In genomic region chr11:108267066-108267465, GRCm38 (mm10) we compare ENCODE assay signal across 21 mouse cellular contexts.
DNase-seq lines count a peak whose midpoint lies in the region; ATAC-seq and TF ChIP-seq lines count a peak whose summit lies in the region.
"Had no signal": no experiment of that assay in that cellular context is flagged by ENCODE, and none has a peak within 500 bp of the region (broad histone marks: within the 10 kb centered on the region; RNA-seq: fewer than 3 reads in every experiment).

No protein-coding gene starts in this region.

- peaks cover 44% of the 10 kb centered on the region for H3K4me1 ChIP-seq in forebrain, embryonic 15.5 days
- peaks cover 43% of the 10 kb centered on the region for H3K4me1 ChIP-seq in forebrain, embryonic 10.5 days
- peaks cover 23 to 52% of the 10 kb centered on the region in 2 experiments for H3K4me1 ChIP-seq in heart, embryonic 14.5 days (ENCODE audit: control insufficient read depth in 2 of 2, insufficient read depth in 2 of 2, low read length in 2 of 2)
- no peaks in the 10 kb centered on the region for H3K4me1 ChIP-seq in heart, adult 2 months (ENCODE audit: control insufficient read depth, insufficient read depth, low read length)
- peaks cover 96% of the 10 kb centered on the region for H3K4me1 ChIP-seq in megakaryocyte, embryonic 14.5 days
- H3K4me1 ChIP-seq in olfactory bulb, adult 2 months (ENCODE audit: control insufficient read depth, insufficient read depth, low read length): peaks cover 32% of the 10 kb centered on the region
- H3K4me1 ChIP-seq in hindbrain, embryonic 14.5 days (replicated peaks; ENCODE audit: control insufficient read depth, insufficient read depth, low read length): peaks cover 35% of the 10 kb centered on the region

- TF ChIP-seq CTCF in heart, adult 2 months (IDR thresholded peaks at IDR 0.05): no peak
- no peak for TF ChIP-seq CTCF in olfactory bulb, adult 2 months (IDR thresholded peaks at IDR 0.05; ENCODE audit: insufficient read depth, low read depth, low read length)

- no peaks in the 10 kb centered on the region for H3K36me3 ChIP-seq in forebrain, embryonic 15.5 days
- no peaks in the 10 kb centered on the region for H3K36me3 ChIP-seq in forebrain, embryonic 10.5 days (replicated peaks)
- H3K36me3 ChIP-seq in heart, embryonic 14.5 days (ENCODE audit: control insufficient read depth, insufficient read depth, low read length): no peaks in the 10 kb centered on the region
- no peaks in the 10 kb centered on the region for H3K36me3 ChIP-seq in heart, adult 2 months (ENCODE audit: control insufficient read depth, insufficient read depth, low read length)
- peaks cover 59% of the 10 kb centered on the region for H3K36me3 ChIP-seq in megakaryocyte, embryonic 14.5 days (replicated peaks; ENCODE audit: low read length)
- no peaks in the 10 kb centered on the region for H3K36me3 ChIP-seq in hindbrain, embryonic 14.5 days (replicated peaks; ENCODE audit: control insufficient read depth, insufficient read depth)
- H3K36me3 ChIP-seq: hindbrain, embryonic 15.5 days had no signal

- no peak for ATAC-seq in forebrain, embryonic 15.5 days (replicated peaks)
- no peak for ATAC-seq in heart, embryonic 14.5 days (ENCODE audit: insufficient number of reproducible peaks, insufficient read depth, low FRiP score, low read depth)
- no peak for ATAC-seq in megakaryocyte, adult 5-6 weeks (ENCODE audit: poor library complexity, severe bottlenecking)
- ATAC-seq in hindbrain, embryonic 14.5 days (ENCODE audit: low FRiP score): no peak
- ATAC-seq: lung, postnatal 0 days had no signal

- no peak for TF ChIP-seq EP300 in heart, adult 2 months (IDR thresholded peaks at IDR 0.05; ENCODE audit: insufficient read depth, low read depth, low read length)

- intact Hi-C loops in heart, adult 2 months (cut with DNase I): no loop called here

- 0 out of 2 replicates have a peak, but pooled peaks cover 5% of the 10 kb centered on the region for H3K27me3 ChIP-seq in forebrain, embryonic 15.5 days
- H3K27me3 ChIP-seq in forebrain, embryonic 10.5 days (ENCODE audit: poor library complexity, severe bottlenecking): peaks cover 37% of the 10 kb centered on the region
- H3K27me3 ChIP-seq in heart, embryonic 14.5 days (ENCODE audit: control insufficient read depth, insufficient read depth, low read length): no peaks in the 10 kb centered on the region
- no peaks in the 10 kb centered on the region for H3K27me3 ChIP-seq in heart, adult 2 months (ENCODE audit: control insufficient read depth, insufficient read depth, low read length)
- H3K27me3 ChIP-seq in megakaryocyte, embryonic 14.5 days (replicated peaks): no peaks in the 10 kb centered on the region
- H3K27me3 ChIP-seq in hindbrain, embryonic 14.5 days (ENCODE audit: control insufficient read depth, insufficient read depth, low read length): no peaks in the 10 kb centered on the region
- H3K27me3 ChIP-seq: hindbrain, embryonic 15.5 days had no signal

- TF ChIP-seq POLR2A in heart, adult 2 months (IDR thresholded peaks at IDR 0.05; ENCODE audit: insufficient read depth, low read depth, low read length): no peak
- no peak for TF ChIP-seq POLR2A in olfactory bulb, adult 2 months (IDR thresholded peaks at IDR 0.05; ENCODE audit: insufficient read depth, low read depth, low read length)

- H3K9me3 ChIP-seq in forebrain, embryonic 15.5 days: no peaks in the 10 kb centered on the region
- no peaks in the 10 kb centered on the region for H3K9me3 ChIP-seq in forebrain, embryonic 10.5 days
- no peaks in the 10 kb centered on the region for H3K9me3 ChIP-seq in heart, embryonic 14.5 days (ENCODE audit: control insufficient read depth, low read length)
- H3K9me3 ChIP-seq in megakaryocyte, embryonic 14.5 days: no peaks in the 10 kb centered on the region
- H3K9me3 ChIP-seq in hindbrain, embryonic 14.5 days (ENCODE audit: control insufficient read depth, low read length): no peaks in the 10 kb centered on the region
- H3K9me3 ChIP-seq: hindbrain, embryonic 15.5 days had no signal

- no peaks in the 10 kb centered on the region for H3K79me2 ChIP-seq in heart, adult 2 months (replicated peaks; ENCODE audit: control insufficient read depth, insufficient read depth, low read length)

- no peak overlapping the region for H3K9ac ChIP-seq in forebrain, embryonic 15.5 days (replicated peaks)
- no peak overlapping the region for H3K9ac ChIP-seq in heart, embryonic 14.5 days (ENCODE audit: low read length)
- no peak overlapping the region for H3K9ac ChIP-seq in heart, adult 2 months (ENCODE audit: low read depth, low read length)
- H3K9ac ChIP-seq in hindbrain, embryonic 14.5 days: no peak overlapping the region
- H3K9ac ChIP-seq: hindbrain, embryonic 15.5 days had no signal

- H3K4me2 ChIP-seq in forebrain, embryonic 15.5 days (replicated peaks): no peak overlapping the region
- 0 out of 2 replicates have a peak overlapping the region, but pooled peaks have one; percentile 12 for H3K4me2 ChIP-seq in heart, embryonic 14.5 days (ENCODE audit: low read length)
- no peak overlapping the region for H3K4me2 ChIP-seq in hindbrain, embryonic 14.5 days (replicated peaks)
- H3K4me2 ChIP-seq: hindbrain, embryonic 15.5 days; midbrain, embryonic 11.5 days had no signal

- no peak for DNase-seq in forebrain, embryonic 10.5 days (ENCODE audit: extremely low spot score, low spot score)
- no peak for DNase-seq in heart, adult 2 months
- DNase-seq in hindbrain, embryonic 14.5 days (ENCODE audit: low spot score): no peak
- DNase-seq: adrenal gland, postnatal 25 days; cerebellum, adult 11-12 months; gastrocnemius, postnatal 10 days; heart, postnatal 4 days; left cerebral cortex, postnatal 4 days; liver; retina, postnatal 1 day; right cerebral cortex, postnatal 25 days had no signal

- H3K4me3 ChIP-seq in forebrain, embryonic 15.5 days: no peak overlapping the region
- no peak overlapping the region for H3K4me3 ChIP-seq in forebrain, embryonic 10.5 days
- H3K4me3 ChIP-seq in heart, embryonic 14.5 days (ENCODE audit: control insufficient read depth in 1 of 2, insufficient read depth in 1 of 2, low read depth in 1 of 2, low read length in 2 of 2): no peak overlapping the region
- no peak overlapping the region for H3K4me3 ChIP-seq in heart, adult 2 months
- H3K4me3 ChIP-seq in megakaryocyte, embryonic 14.5 days (replicated peaks): peak overlapping the region; percentile 76
- H3K4me3 ChIP-seq in olfactory bulb, adult 2 months (ENCODE audit: insufficient read depth, low read depth, low read length): no peak overlapping the region
- H3K4me3 ChIP-seq in hindbrain, embryonic 14.5 days (replicated peaks; ENCODE audit: low read length): no peak overlapping the region
- H3K4me3 ChIP-seq: erythroblast, embryonic 14.5 days; hindbrain, embryonic 15.5 days had no signal

- WGBS in forebrain, embryonic 15.5 days: 64% methylated on average over 3 of the region's 3 CpGs
- 89% methylated on average over 3 of the region's 3 CpGs for WGBS in forebrain, embryonic 10.5 days
- 54% methylated on average over 3 of the region's 3 CpGs for WGBS in heart, embryonic 14.5 days
- 39% methylated on average over 3 of the region's 3 CpGs for WGBS in heart, adult 2 months
- WGBS in olfactory bulb, adult 2 months: 32% methylated on average over 3 of the region's 3 CpGs
- WGBS in hindbrain, embryonic 14.5 days: 80% methylated on average over 3 of the region's 3 CpGs

- H3K27ac ChIP-seq in forebrain, embryonic 15.5 days (replicated peaks): 0 out of 2 replicates have a peak overlapping the region, but pooled peaks have one; percentile 31
- no peak overlapping the region for H3K27ac ChIP-seq in forebrain, embryonic 10.5 days
- peak overlapping the region in 1 of 2 experiments; percentile 43; a peak in 1 of 4 replicates for H3K27ac ChIP-seq in heart, embryonic 14.5 days (replicated peaks in 1 of 2; ENCODE audit: control insufficient read depth in 1 of 2, insufficient read depth in 1 of 2, low read depth in 2 of 2, low read length in 2 of 2)
- H3K27ac ChIP-seq in heart, adult 2 months: no peak overlapping the region
- 0 out of 2 replicates have a peak overlapping the region, but pooled peaks have one; percentile 29 for H3K27ac ChIP-seq in olfactory bulb, adult 2 months (ENCODE audit: insufficient read depth, low read depth, low read length)
- H3K27ac ChIP-seq in hindbrain, embryonic 14.5 days: no peak overlapping the region
- H3K27ac ChIP-seq: hindbrain, embryonic 15.5 days; macrophage had no signal

Comparison
In these comparisons a context has a peak if more than half of its experiments do, and no peak if none do; other contexts are left out.
1. H3K27ac ChIP-seq: peak in forebrain, embryonic 15.5 days (single experiment) and olfactory bulb, adult 2 months (single experiment); none in forebrain, embryonic 10.5 days (single experiment), heart, adult 2 months (single experiment) and hindbrain, embryonic 14.5 days (single experiment).